Mouse (Mus musculus): Measurements from ENCODE around the gene Fgfr2. TPM values are rescaled to one million over a fixed set of nuclear protein-coding genes. Genes with fewer than 3 reads are reported as not detected.

Gene Fgfr2
- polyA plus RNA-seq, 1 experiment from 2014 or later = 86.9 TPM

- WGBS = 65% methylated on average over 6 of the region's 6 CpGs
Measured at GRCm38 (mm10) chr7:133066776-133067175, 56.4 kb downstream of the Fgfr2 start.

DNA sequence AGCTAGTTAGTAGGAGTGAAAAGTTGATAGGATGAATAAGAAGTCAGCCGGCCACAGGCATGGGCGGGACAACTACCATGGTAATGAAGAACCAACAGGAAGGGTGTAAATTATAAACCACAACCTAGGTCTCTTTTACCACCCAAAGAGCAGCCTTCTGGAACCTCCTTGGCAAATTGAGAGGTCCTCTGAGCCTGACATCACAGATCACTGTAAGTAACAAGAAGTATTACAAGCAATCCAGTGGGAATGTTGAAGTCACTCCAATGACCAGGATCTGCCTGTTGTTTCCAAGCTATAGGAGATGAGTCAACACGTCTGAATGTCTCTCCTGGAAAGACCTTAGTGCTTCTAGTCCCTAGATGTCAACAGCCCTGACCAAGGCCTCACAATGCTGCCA is 61.1 kb downstream of the Fgfr2 start:
- no peak overlapping the region for H3K9ac ChIP-seq (ENCODE audit: low read length)
- H3K9me3 ChIP-seq (ENCODE audit: control insufficient read depth, low read length) = no peaks in the 10 kb centered on the region
- no peak overlapping the region for H3K4me2 ChIP-seq (ENCODE audit: low read depth)
- WGBS = 79% methylated on average over 3 of the region's 3 CpGs
- DNase-seq (ENCODE audit: low spot score) (no peak), ATAC-seq (ENCODE audit: insufficient read depth, low FRiP score, low TSS enrichment) (no peak)
- no peak overlapping the region for H3K4me3 ChIP-seq (ENCODE audit: low read depth, low read length)
- no peaks in the 10 kb centered on the region for H3K27me3 ChIP-seq (ENCODE audit: control insufficient read depth, insufficient read depth, low read length)
- peaks cover 9% of the 10 kb centered on the region for H3K4me1 ChIP-seq (ENCODE audit: control insufficient read depth, insufficient read depth, low read length)
- no peak overlapping the region for H3K27ac ChIP-seq (ENCODE audit: low read depth, low read length)
- H3K36me3 ChIP-seq (ENCODE audit: control insufficient read depth, insufficient read depth, low read length) = no peaks in the 10 kb centered on the region

More at GRCm38 (mm10) chr7:133066776-133067175, 56.4 kb downstream of the Fgfr2 start:
- no peak overlapping the region for H3K9ac ChIP-seq (ENCODE audit: low read length)
- H3K4me1 ChIP-seq (ENCODE audit: control insufficient read depth, insufficient read depth, low read length) = peaks cover 32% of the 10 kb centered on the region
- H3K9me3 ChIP-seq (ENCODE audit: control insufficient read depth, low read length) = no peaks in the 10 kb centered on the region
- no peaks in the 10 kb centered on the region for H3K27me3 ChIP-seq (ENCODE audit: control insufficient read depth, insufficient read depth, low read length)
- no peak overlapping the region for H3K27ac ChIP-seq (ENCODE audit: low read depth, low read length)
- H3K4me2 ChIP-seq (ENCODE audit: low read depth) = no peak overlapping the region
- no peaks in the 10 kb centered on the region for H3K36me3 ChIP-seq (ENCODE audit: control insufficient read depth, insufficient read depth, low read length)
- no peak overlapping the region for H3K4me3 ChIP-seq (ENCODE audit: low read depth, low read length)
- DNase-seq (ENCODE audit: low spot score) = no peak
- no peak for ATAC-seq (ENCODE audit: insufficient read depth, low FRiP score, low TSS enrichment)

- 95% methylated on average over 6 of the region's 6 CpGs for WGBS
Measured at GRCm38 (mm10) chr7:133060170-133060569, 63.0 kb downstream of the Fgfr2 start.

GRCm38 (mm10) chr7:133059517-133060104 is 63.5 kb downstream of the Fgfr2 start:
- no peak overlapping the region for H3K9ac ChIP-seq (ENCODE audit: low read length)
- H3K4me1 ChIP-seq (ENCODE audit: control insufficient read depth, insufficient read depth, low read length) = peaks cover 2% of the 10 kb centered on the region; the same call in 1 of the 2 replicates
- DNase-seq (ENCODE audit: low spot score) (no peak), ATAC-seq (ENCODE audit: insufficient read depth, low FRiP score, low TSS enrichment) (no peak)
- no peak overlapping the region for H3K4me3 ChIP-seq (ENCODE audit: low read depth, low read length)
- H3K4me2 ChIP-seq (ENCODE audit: low read depth) = no peak overlapping the region
- no peaks in the 10 kb centered on the region for H3K9me3 ChIP-seq (ENCODE audit: control insufficient read depth, low read length)
- no peaks in the 10 kb centered on the region for H3K27me3 ChIP-seq (ENCODE audit: control insufficient read depth, insufficient read depth, low read length)
- H3K27ac ChIP-seq (ENCODE audit: low read depth, low read length) = no peak overlapping the region
- no peaks in the 10 kb centered on the region for H3K36me3 ChIP-seq (ENCODE audit: control insufficient read depth, insufficient read depth, low read length)
- 80% methylated on average over 9 of the region's 9 CpGs for WGBS

More at GRCm38 (mm10) chr7:133060170-133060569, 63.0 kb downstream of the Fgfr2 start:
- Histone ChIP-seq H3K27me3 (ENCODE audit: control insufficient read depth, insufficient read depth, low read length) (no peaks in the 10 kb centered on the region), H3K9me3 (ENCODE audit: control insufficient read depth, low read length) (no peaks in the 10 kb centered on the region), H3K4me3 (ENCODE audit: low read depth, low read length) (no peak overlapping the region), H3K36me3 (ENCODE audit: control insufficient read depth, insufficient read depth, low read length) (no peaks in the 10 kb centered on the region), H3K4me1 (ENCODE audit: control insufficient read depth, insufficient read depth, low read length) (peaks cover 2% of the 10 kb centered on the region; the same call in 1 of the 2 replicates), H3K27ac (ENCODE audit: low read depth, low read length) (no peak overlapping the region), H3K9ac (ENCODE audit: low read length) (no peak overlapping the region), H3K4me2 (ENCODE audit: low read depth) (no peak overlapping the region)
- DNase-seq (ENCODE audit: low spot score) (no peak), ATAC-seq (ENCODE audit: insufficient read depth, low FRiP score, low TSS enrichment) (no peak)

DNA sequence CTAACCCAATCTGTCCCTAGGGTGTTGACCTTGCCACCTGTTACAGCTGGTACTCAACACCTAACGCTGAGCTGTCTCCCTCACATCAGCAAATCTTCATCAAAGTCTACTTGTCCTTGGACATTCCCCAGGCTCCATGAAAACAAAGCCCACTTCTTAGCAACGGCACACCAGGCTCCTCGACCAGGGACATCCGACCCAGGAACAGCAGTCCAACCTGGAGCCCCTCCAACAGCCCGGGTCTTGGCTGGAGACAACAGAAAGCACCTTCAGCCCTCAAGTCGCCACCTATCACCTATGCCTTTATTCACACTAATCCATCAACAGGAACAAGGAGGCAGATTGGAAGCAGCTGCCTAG is 64.0 kb downstream of the Fgfr2 start:
- Histone ChIP-seq H3K9me3 (ENCODE audit: control insufficient read depth, low read length) (no peaks in the 10 kb centered on the region), H3K36me3 (ENCODE audit: control insufficient read depth, insufficient read depth, low read length) (no peaks in the 10 kb centered on the region), H3K27ac (ENCODE audit: low read depth, low read length) (no peak overlapping the region), H3K27me3 (ENCODE audit: control insufficient read depth, insufficient read depth, low read length) (no peaks in the 10 kb centered on the region), H3K4me1 (ENCODE audit: control insufficient read depth, insufficient read depth, low read length) (peaks cover 2% of the 10 kb centered on the region; the same call in 1 of the 2 replicates), H3K9ac (ENCODE audit: low read length) (no peak overlapping the region), H3K4me2 (ENCODE audit: low read depth) (no peak overlapping the region), H3K4me3 (ENCODE audit: low read depth, low read length) (no peak overlapping the region)
- WGBS = 80% methylated on average over 6 of the region's 6 CpGs
- ATAC-seq (ENCODE audit: insufficient read depth, low FRiP score, low TSS enrichment) (no peak), DNase-seq (ENCODE audit: low spot score) (no peak)

- H3K36me3 ChIP-seq (ENCODE audit: control insufficient read depth, insufficient read depth, low read length) = no peaks in the 10 kb centered on the region
- no peak overlapping the region for H3K4me2 ChIP-seq (ENCODE audit: low read depth)
- H3K27me3 ChIP-seq (ENCODE audit: control insufficient read depth, insufficient read depth, low read length) = no peaks in the 10 kb centered on the region
- no peak overlapping the region for H3K9ac ChIP-seq (ENCODE audit: low read length)
- WGBS = 91% methylated on average over 12 of the region's 12 CpGs
- ATAC-seq (ENCODE audit: insufficient read depth, low FRiP score, low TSS enrichment) = no peak
- H3K9me3 ChIP-seq (ENCODE audit: control insufficient read depth, low read length) = no peaks in the 10 kb centered on the region
- no peak overlapping the region for H3K4me3 ChIP-seq (ENCODE audit: low read depth, low read length)
- peaks cover 2% of the 10 kb centered on the region; the same call in 1 of the 2 replicates for H3K4me1 ChIP-seq (ENCODE audit: control insufficient read depth, insufficient read depth, low read length)
- H3K27ac ChIP-seq (ENCODE audit: low read depth, low read length) = no peak overlapping the region
- DNase-seq (ENCODE audit: low spot score) = no peak
Measured at GRCm38 (mm10) chr7:133058496-133059149, 64.5 kb downstream of the Fgfr2 start.

DNA sequence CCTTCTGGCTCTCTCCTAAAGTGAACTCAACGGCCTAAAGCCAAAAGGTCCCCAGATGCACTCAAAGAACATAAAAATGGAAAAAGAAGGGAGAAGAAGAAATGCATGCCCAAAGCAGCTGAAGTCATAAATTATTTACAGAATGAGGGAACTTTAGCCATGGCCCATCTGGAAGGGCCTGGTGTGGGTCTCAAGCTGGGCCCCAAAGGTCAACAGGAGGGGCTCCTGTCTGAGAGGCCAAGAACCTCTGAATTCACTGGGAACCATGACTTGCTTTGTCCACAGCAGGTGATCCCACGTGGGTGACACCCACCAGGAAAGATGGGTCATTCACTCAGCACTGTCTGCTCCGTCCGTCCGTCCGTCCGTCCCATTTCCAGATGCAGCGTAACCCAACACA is 66.2 kb downstream of the Fgfr2 start:
- peaks cover 2% of the 10 kb centered on the region; the same call in 1 of the 2 replicates for H3K4me1 ChIP-seq (ENCODE audit: control insufficient read depth, insufficient read depth, low read length)
- H3K27ac ChIP-seq (ENCODE audit: low read depth, low read length) = no peak overlapping the region
- H3K9ac ChIP-seq (ENCODE audit: low read length) = no peak overlapping the region
- H3K9me3 ChIP-seq (ENCODE audit: control insufficient read depth, low read length) = no peaks in the 10 kb centered on the region
- no peak overlapping the region for H3K4me3 ChIP-seq (ENCODE audit: low read depth, low read length)
- DNase-seq (ENCODE audit: low spot score) (no peak), ATAC-seq (ENCODE audit: insufficient read depth, low FRiP score, low TSS enrichment) (no peak)
- H3K36me3 ChIP-seq (ENCODE audit: control insufficient read depth, insufficient read depth, low read length) = no peaks in the 10 kb centered on the region
- 81% methylated on average over 8 of the region's 8 CpGs for WGBS
- no peaks in the 10 kb centered on the region for H3K27me3 ChIP-seq (ENCODE audit: control insufficient read depth, insufficient read depth, low read length)
- H3K4me2 ChIP-seq (ENCODE audit: low read depth) = no peak overlapping the region

GRCm38 (mm10) chr7:133054486-133054885 is 68.7 kb downstream of the Fgfr2 start:
- ATAC-seq (ENCODE audit: insufficient read depth, low FRiP score, low TSS enrichment) (no peak), DNase-seq (ENCODE audit: low spot score) (no peak)
- Histone ChIP-seq H3K4me2 (ENCODE audit: low read depth) (no peak overlapping the region), H3K9me3 (ENCODE audit: control insufficient read depth, low read length) (no peaks in the 10 kb centered on the region), H3K4me1 (ENCODE audit: control insufficient read depth, insufficient read depth, low read length) (peaks cover 2% of the 10 kb centered on the region; the same call in 1 of the 2 replicates), H3K4me3 (ENCODE audit: low read depth, low read length) (no peak overlapping the region), H3K27me3 (ENCODE audit: control insufficient read depth, insufficient read depth, low read length) (no peaks in the 10 kb centered on the region), H3K36me3 (ENCODE audit: control insufficient read depth, insufficient read depth, low read length) (no peaks in the 10 kb centered on the region), H3K9ac (ENCODE audit: low read length) (no peak overlapping the region), H3K27ac (ENCODE audit: low read depth, low read length) (no peak overlapping the region)
- WGBS = 91% methylated on average over 5 of the region's 5 CpGs

DNA sequence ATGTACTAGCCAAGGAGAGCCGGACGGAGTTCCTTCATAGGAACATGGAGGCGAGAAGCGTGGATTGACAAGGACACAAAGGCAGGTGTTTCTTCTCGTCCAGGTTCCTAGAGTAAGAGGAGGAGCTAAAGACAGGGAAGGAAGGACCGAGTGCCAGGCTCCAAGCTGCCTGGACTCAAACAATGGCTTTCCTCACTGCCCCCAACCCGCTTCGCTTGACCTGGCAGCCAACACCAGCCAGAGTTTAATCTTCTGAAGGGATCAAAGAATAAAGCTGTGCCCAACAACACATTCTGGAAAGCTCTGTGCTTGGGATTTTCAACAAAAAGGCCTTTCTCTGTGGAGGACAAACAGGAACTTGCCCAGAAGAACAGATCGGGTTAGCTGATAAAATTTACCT is 69.4 kb downstream of the Fgfr2 start:
- Histone ChIP-seq H3K4me2 (ENCODE audit: low read depth) (no peak overlapping the region), H3K9ac (ENCODE audit: low read length) (no peak overlapping the region), H3K4me3 (ENCODE audit: low read depth, low read length) (no peak overlapping the region), H3K9me3 (ENCODE audit: control insufficient read depth, low read length) (no peaks in the 10 kb centered on the region), H3K27me3 (ENCODE audit: control insufficient read depth, insufficient read depth, low read length) (no peaks in the 10 kb centered on the region), H3K36me3 (ENCODE audit: control insufficient read depth, insufficient read depth, low read length) (no peaks in the 10 kb centered on the region), H3K27ac (ENCODE audit: low read depth, low read length) (no peak overlapping the region), H3K4me1 (ENCODE audit: control insufficient read depth, insufficient read depth, low read length) (peaks cover 2% of the 10 kb centered on the region; the same call in 1 of the 2 replicates)
- no peak for ATAC-seq (ENCODE audit: insufficient read depth, low FRiP score, low TSS enrichment)
- WGBS = 91% methylated on average over 9 of the region's 9 CpGs
- no peak for DNase-seq (ENCODE audit: low spot score)
